Mouse (Mus musculus): ENCODE results near the gene Dip2b.
A peak's percentile ranks its signal among the peaks of the same experiment; 100 is the strongest.
"Not testable (repeated sequence)": the region's sequence is repeated elsewhere in the genome, so short reads cannot be mapped to it uniquely, and the experiment has no call there.

The Dip2b gene

DNA sequence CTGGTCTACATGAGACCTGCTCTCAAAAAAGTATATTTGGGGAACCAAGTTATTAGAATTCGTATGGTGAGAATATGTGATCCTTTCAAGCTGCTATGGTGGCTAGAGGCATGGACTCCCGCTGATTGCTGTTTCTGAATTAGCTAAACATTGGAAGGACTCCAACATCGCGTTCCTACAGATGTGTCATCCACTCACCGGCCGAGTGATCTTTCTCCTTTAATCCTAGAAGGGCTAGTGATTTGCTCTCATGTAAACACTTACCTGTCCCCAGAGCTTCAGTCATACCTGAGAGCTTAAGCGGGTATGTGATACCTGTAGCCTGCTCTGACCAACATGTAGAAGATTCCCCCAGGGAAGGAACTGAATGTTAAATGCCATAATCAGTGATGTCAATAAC is 182.5 kb downstream of the Dip2b start:
- DNase-seq (ENCODE audit: low spot score), result no peak

DNA sequence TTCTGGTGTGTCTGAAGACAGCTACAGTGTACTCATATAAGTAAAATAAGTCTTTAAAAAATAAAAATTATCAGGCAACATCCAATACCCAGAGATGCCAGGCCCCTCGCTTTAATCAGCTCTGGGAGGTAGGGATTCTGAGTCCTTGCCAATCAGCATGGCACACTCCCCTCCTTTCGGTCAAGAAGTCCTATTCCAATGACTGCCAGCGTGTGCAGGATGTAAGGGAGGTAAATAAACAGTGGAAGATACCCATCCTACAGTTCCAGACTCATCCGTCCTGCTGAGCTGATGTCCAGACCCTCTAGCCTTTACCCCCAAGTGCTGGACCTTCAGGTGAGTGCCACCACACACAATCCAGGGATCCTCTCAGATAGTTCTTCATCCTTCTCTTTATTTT is 186.9 kb downstream of the Dip2b start:
- no peak for DNase-seq (ENCODE audit: low spot score)

DNA sequence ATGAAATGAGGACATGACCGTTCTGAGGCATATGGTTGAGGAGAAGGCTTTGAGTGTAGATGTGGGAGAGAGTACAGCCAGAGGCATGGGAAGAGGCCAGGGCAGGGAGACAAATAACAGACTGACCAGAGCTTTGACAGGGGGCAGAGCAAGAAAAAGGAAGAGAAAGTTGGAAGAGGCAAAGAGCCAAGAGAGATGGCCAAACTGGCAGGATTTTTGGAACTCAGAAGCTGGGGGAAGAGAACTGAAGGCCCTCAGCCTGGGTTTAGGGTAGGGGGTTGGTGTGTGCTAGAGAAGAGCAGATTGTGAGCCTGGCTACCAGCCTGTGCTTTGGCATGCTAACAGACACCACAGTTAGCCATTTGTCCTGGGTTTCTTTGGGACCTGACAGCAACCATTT is 187.4 kb downstream of the Dip2b start:
- DNase-seq (ENCODE audit: low spot score), result no peak

GRCm38 (mm10) chr15:100227031-100227662 is 188.7 kb downstream of the Dip2b start:
- DNase-seq (ENCODE audit: low spot score), result peak; percentile 66

- DNase-seq (ENCODE audit: low spot score), result peak; percentile 82
Observed at GRCm38 (mm10) chr15:100227663-100228534, 189.4 kb downstream of the Dip2b start, which contains the start of gene Atf1. Atf1 (plus strand) TSS chr15:100227819.

DNA sequence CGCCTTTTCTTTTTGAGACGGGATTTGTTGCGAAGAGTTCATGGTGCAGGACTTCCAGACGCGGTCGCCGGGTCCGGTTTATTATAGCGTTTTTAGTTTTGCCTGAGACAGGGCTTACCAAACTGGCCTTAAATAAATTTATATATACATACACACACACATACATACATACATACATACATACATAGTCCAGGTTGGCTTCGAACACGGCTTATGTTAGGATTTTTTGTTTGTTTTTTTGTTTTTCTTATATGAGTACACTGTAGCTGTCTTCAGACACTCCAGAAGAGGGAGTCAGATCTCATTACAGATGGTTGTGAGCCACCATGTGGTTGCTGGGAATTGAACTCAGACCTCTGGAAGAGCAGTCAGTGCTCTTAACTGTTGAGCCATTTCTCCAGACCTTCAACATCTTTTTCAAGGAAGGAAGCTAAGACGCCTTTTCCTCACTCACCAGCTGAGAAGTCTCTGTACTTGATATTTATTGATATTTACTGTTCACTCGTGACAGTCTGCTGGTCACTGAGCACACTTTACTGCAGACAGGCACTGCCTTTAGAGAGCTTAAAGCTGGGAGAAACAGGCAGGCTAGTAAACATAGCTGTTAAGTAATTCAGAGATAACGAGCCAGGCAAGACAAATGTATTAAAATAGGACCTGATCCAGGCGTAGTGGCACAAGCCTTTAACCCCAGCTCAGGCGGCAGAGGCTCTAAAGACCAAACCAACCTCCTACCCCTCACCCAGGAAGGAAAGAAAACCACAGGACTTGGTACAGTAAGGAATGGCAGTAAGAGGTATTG is 190.3 kb downstream of the Dip2b start:
- no peak for DNase-seq (ENCODE audit: low spot score)

DNA sequence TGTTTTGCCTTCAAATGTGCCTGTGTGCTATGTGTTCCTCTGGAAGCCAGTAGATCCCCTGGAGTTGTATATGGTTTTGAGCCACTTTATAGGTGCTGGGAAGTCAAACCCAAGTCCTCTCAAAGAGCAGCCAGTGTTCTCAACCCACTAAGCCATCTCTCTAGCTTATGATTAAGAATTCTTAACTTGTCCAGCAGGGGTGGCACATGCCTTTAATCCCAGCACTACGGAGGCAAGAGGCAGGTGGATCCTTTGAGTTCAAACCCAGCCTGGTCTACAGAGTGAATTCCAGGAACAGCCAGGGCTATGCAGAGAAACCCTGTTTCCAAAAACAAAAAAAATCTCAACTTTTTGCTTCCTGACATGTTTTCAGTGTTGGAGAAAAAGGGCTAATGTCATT is 192.2 kb downstream of the Dip2b start:
- DNase-seq (ENCODE audit: low spot score), result no peak

GRCm38 (mm10) chr15:100231616-100232525 is 193.4 kb downstream of the Dip2b start:
- no peak for DNase-seq (ENCODE audit: low spot score)

- DNase-seq (ENCODE audit: low spot score), result no peak
Observed at GRCm38 (mm10) chr15:100235208-100235965, 196.9 kb downstream of the Dip2b start.

GRCm38 (mm10) chr15:100236952-100237351 is 198.5 kb downstream of the Dip2b start:
- DNase-seq (ENCODE audit: low spot score), result no peak

DNA sequence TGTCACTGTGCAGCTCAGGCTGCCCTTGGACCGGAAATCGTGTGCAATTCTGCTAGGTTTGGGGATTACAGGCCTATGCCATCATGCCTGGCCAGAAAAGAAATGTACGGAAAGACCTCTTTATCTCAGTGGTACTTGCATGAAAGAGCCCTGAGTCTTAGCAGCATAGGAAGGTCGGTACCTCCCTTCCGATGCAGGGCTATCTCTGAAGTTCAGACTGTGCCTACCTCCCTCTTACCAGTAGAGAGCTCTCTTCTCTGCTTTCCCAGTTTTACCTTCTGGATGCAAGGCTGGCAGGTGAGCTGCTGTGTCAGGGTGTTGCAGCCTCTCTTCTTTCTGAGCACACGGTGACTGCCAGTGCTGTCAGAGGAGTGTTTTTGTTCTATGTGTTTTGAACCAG is 203.3 kb downstream of the Dip2b start:
- DNase-seq (ENCODE audit: low spot score), result no peak

GRCm38 (mm10) chr15:100245951-100246350 is 207.5 kb downstream of the Dip2b start:
- no peak for DNase-seq (ENCODE audit: low spot score)

- DNase-seq (ENCODE audit: low spot score), result no peak
Observed at GRCm38 (mm10) chr15:100247296-100247695, 208.8 kb downstream of the Dip2b start.

DNA sequence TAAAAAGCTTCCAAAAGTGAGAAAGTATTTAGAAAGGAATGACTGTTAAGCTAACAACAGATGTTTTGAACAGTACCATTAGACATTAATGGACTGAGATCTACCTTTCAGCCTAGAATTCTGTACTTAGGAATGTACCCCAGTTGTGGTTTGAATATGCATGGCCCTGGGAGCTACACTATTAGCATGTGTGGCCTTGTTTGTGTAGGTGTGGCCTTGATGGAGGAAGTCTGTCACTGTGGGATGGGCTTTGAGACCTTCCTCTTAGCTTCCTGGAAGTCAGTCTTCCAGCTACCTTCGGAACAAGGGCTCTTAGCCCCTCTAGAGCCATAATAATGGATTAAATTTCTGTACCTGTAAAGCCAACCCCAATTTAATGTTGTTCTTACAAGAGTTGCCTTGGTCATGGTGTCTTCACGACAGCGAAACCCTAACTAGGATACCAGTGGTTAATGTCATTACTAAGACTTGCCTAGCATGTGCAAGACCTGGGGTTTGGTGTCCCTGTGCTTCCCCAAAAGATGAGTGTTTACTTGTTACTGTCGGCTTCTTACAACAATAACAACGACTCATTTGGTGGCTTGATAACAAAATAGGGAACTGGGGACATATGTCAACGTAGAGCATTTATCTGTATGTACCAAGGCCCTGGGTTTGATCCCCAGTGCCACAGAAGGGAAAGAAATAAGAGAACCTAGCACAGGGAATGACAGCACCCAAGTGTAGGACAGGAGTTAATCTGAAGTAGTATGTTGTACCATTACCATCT is 210.4 kb downstream of the Dip2b start:
- no peak for DNase-seq (ENCODE audit: low spot score)

DNA sequence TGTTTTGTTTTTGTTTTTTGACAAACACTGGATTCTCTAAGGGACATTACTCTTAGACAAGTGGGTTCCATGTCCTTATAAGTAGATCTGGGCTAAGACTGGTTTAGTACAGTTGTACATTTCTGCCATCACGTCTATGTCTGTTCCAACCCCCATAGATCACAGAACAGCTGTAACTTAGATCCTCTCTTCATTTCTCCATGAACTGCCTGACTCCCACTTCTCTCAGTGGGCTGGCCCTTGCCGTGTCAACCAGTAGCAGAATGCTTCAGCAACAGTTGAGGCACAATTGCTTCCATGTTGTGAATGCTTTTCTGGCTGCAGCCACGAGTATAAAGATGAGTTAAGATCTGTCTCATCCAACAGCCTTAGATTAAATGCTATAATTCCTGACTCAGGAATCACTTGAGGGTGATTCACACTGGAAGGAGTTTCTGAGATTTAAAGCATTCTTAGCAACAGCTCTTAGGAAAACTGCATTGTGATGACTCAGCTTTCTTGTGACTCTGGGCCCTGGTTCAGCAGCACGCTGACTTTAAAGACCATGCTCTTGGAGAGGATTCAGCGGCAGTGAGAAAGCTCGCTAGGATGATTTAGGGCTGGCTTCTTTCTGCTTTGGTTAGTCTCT is 212.8 kb downstream of the Dip2b start:
- DNase-seq (ENCODE audit: low spot score), result no peak

DNA sequence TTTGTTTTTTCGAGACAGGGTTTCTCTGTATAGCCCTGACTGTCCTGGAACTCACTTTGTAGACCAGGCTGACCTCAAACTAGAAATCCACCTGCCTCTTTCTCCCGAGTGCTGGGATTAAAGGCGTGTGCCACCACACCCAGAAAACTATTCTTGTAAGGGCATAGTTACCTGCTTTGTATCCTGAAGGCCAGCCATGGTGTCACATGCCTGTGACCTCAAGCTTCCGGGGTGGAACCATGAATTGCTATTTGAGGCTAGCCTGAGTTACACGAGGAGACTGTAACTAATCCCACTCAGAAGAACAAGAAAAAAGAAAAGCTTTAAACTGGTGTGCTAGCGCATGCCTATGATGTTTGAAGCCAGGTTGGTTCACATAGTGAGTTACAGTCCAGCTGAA is 217.9 kb downstream of the Dip2b start:
- DNase-seq (ENCODE audit: low spot score), result no peak

GRCm38 (mm10) chr15:100257305-100257704 is 218.8 kb downstream of the Dip2b start:
- DNase-seq (ENCODE audit: low spot score), result no peak

GRCm38 (mm10) chr15:100258646-100259425 is 220.4 kb downstream of the Dip2b start:
- DNase-seq (ENCODE audit: low spot score), result no peak

DNA sequence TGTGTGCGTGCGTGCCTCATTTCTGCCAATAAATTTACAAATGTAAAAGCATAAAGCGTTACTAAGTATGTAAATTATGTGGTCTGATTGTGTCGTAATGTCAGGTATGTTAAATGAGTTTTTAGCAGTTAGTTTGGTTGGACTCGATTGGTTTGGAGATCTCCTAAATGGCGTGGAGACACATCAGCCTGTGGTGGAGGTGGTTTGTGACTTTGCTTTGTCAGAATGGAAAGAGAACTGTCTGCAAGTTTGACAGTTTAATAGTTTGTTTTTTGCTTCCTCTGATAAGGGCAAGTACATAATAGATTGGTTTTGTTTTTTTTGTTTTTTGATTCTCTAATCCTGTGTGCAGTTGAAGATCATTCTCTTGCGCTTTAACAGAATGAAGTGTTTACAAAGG is 221.9 kb downstream of the Dip2b start:
- DNase-seq (ENCODE audit: low spot score), result not testable (repeated sequence)

Measured in ovary, adult 18-20 months (tissue).